Mouse (Mus musculus) kidney, adult 2 months (tissue): ENCODE data around the gene Dbndd2.

ENCODE experiments used
- CTCF ChIP-seq: fragments of 200-500 bp; conservative IDR thresholded peaks from 2 replicates; pipeline ENCODE4 v1.5.1; 2011; ENCODE audit warnings: low read depth, mild to moderate bottlenecking, control low read depth, low read length, moderate library complexity, mixed read lengths; ENCODE audit not compliant: insufficient read depth, insufficient read length
- POLR2A ChIP-seq: fragments of 200-500 bp; IDR thresholded peaks from one replicate; pipeline ENCODE4 v1.6.1; 2011; ENCODE audit warnings: low read depth, low read length, control low read depth

GRCm38 (mm10) chr2:164465161-164465560 lies 20.7 kb upstream of the Dbndd2 start:
- TF ChIP-seq CTCF (no peak), POLR2A (no peak)
